Mouse (Mus musculus) intestine, embryonic 14.5 days (tissue): ENCODE data around the gene Vac14. TPM values are rescaled to one million over a fixed set of nuclear protein-coding genes. Genes with fewer than 3 reads are reported as not detected.

Experiments used
- ATAC-seq: fragments of 200-750 bp; cut with Nextera tagmentation; replicated peaks from 2 replicates; pipeline ENCODE4 v1.8.0; 2017; ENCODE audit warnings: low read depth, moderate number of reproducible peaks, moderate TSS enrichment, moderate library complexity; ENCODE audit not compliant: low FRiP score, low TSS enrichment
- DNase-seq: peaks from one replicate; pipeline ENCODE4 v3.0.0-alpha.2; 2018; ENCODE audit warnings: low spot score
- H3K27ac ChIP-seq: fragments of 300-500 bp; sonication (generic); 2 replicates; pipeline ENCODE4 v1.5.1; 2014; ENCODE audit warnings: low read depth, mild to moderate bottlenecking, control low read depth
- H3K27me3 ChIP-seq: fragments of 300-500 bp; sonication (generic); replicated peaks from 2 replicates; pipeline ENCODE4 v1.6.1; 2014; ENCODE audit warnings: low read length, control low read depth; ENCODE audit not compliant: control insufficient read depth, insufficient read depth
- H3K36me3 ChIP-seq: fragments of 300-500 bp; sonication (generic); 2 replicates; pipeline ENCODE4 v1.6.1; 2014; ENCODE audit warnings: low read length, control low read depth; ENCODE audit not compliant: control insufficient read depth, insufficient read depth
- H3K4me1 ChIP-seq: fragments of 300-500 bp; sonication (generic); replicated peaks from 2 replicates; pipeline ENCODE4 v1.6.1; 2014; ENCODE audit warnings: low read length, control low read depth, mixed read lengths; ENCODE audit not compliant: control insufficient read depth, insufficient read depth
- H3K4me2 ChIP-seq: fragments of 300-500 bp; sonication (generic); 2 replicates; pipeline ENCODE4 v1.6.1; 2014; ENCODE audit warnings: low read length
- H3K4me3 ChIP-seq: fragments of 300-500 bp; sonication (generic); 2 replicates; pipeline ENCODE4 v1.5.1; 2014; ENCODE audit warnings: low read depth, low read length, control low read depth, mixed read lengths
- H3K9ac ChIP-seq: fragments of 300-500 bp; sonication (generic); 2 replicates; pipeline ENCODE4 v1.6.1; 2014; ENCODE audit warnings: mild to moderate bottlenecking, low read length
- H3K9me3 ChIP-seq: fragments of 300-500 bp; sonication (generic); 2 replicates; pipeline ENCODE4 v1.6.1; 2016; ENCODE audit warnings: low read length, control low read depth; ENCODE audit not compliant: control insufficient read depth
- WGBS: fragments of 180-500 bp; shearing (Covaris S2); extraction: QIAGEN DNeasy Blood & Tissue Kit; methylation state at CpG from one replicate; pipeline ENCODE4 v1.1.7; 2014; 5-methylcytosine and 5-hydroxymethylcytosine counted together
- polyA plus RNA-seq: library from polyadenylated mRNA; unstranded; fragments of >200 nt; fragmentation: Nextera tagmentation; extraction: Ambion mirVana; gene quantifications from 2 replicates; pipeline ENCODE4 v1.2.1, GENCODE M21; 2014

Gene Vac14
- polyA plus RNA-seq, 1 experiment from 2014 or later = 27.2 TPM

GRCm38 (mm10) chr8:110677174-110677660 is 58.8 kb downstream of the Vac14 start:
- H3K4me3 ChIP-seq = no peak overlapping the region
- DNase-seq (no peak), ATAC-seq (no peak)
- no peak overlapping the region for H3K27ac ChIP-seq
- no peaks in the 10 kb centered on the region for H3K4me1 ChIP-seq
- 87% methylated on average over 5 of the region's 5 CpGs for WGBS
- H3K4me2 ChIP-seq = no peak overlapping the region
- H3K9me3 ChIP-seq = no peaks in the 10 kb centered on the region
- H3K36me3 ChIP-seq = peaks cover 10% of the 10 kb centered on the region; the same call in 1 of the 2 replicates
- H3K9ac ChIP-seq = no peak overlapping the region
- H3K27me3 ChIP-seq = no peaks in the 10 kb centered on the region

- Histone ChIP-seq H3K9me3 (no peaks in the 10 kb centered on the region), H3K4me2 (no peak overlapping the region), H3K4me1 (no peaks in the 10 kb centered on the region), H3K9ac (no peak overlapping the region), H3K27me3 (no peaks in the 10 kb centered on the region), H3K4me3 (no peak overlapping the region), H3K27ac (no peak overlapping the region), H3K36me3 (peaks cover 22% of the 10 kb centered on the region)
- ATAC-seq (no peak), DNase-seq (no peak)
- 52% methylated on average over 3 of the region's 3 CpGs for WGBS
Measured at GRCm38 (mm10) chr8:110678989-110679388, 60.6 kb downstream of the Vac14 start.

GRCm38 (mm10) chr8:110687726-110688125 is 69.3 kb downstream of the Vac14 start:
- H3K9ac ChIP-seq = no peak overlapping the region
- no peak overlapping the region for H3K4me2 ChIP-seq
- no peak overlapping the region for H3K27ac ChIP-seq
- WGBS = 71% methylated on average over 5 of the region's 5 CpGs
- DNase-seq = no peak
- H3K36me3 ChIP-seq = peaks cover 32% of the 10 kb centered on the region; the same call in 1 of the 2 replicates
- no peaks in the 10 kb centered on the region for H3K4me1 ChIP-seq
- no peak for ATAC-seq
- no peaks in the 10 kb centered on the region for H3K9me3 ChIP-seq
- no peaks in the 10 kb centered on the region for H3K27me3 ChIP-seq
- no peak overlapping the region for H3K4me3 ChIP-seq

GRCm38 (mm10) chr8:110689961-110690360 is 71.6 kb downstream of the Vac14 start:
- H3K36me3 ChIP-seq = peaks cover 15% of the 10 kb centered on the region
- no peaks in the 10 kb centered on the region for H3K9me3 ChIP-seq
- H3K4me3 ChIP-seq = no peak overlapping the region
- no peaks in the 10 kb centered on the region for H3K27me3 ChIP-seq
- H3K27ac ChIP-seq = no peak overlapping the region
- H3K4me1 ChIP-seq = no peaks in the 10 kb centered on the region
- no peak overlapping the region for H3K9ac ChIP-seq
- H3K4me2 ChIP-seq = no peak overlapping the region
- 87% methylated on average over 9 of the region's 9 CpGs for WGBS
- DNase-seq (no peak), ATAC-seq (no peak)

- H3K36me3 ChIP-seq = no peaks in the 10 kb centered on the region; the same call in none of the 2 replicates
- no peak overlapping the region for H3K27ac ChIP-seq
- DNase-seq = no peak
- H3K9ac ChIP-seq = no peak overlapping the region
- no peaks in the 10 kb centered on the region for H3K27me3 ChIP-seq
- WGBS = 74% methylated on average over 5 of the region's 5 CpGs
- H3K4me3 ChIP-seq = no peak overlapping the region
- H3K9me3 ChIP-seq = no peaks in the 10 kb centered on the region
- no peak overlapping the region for H3K4me2 ChIP-seq
- H3K4me1 ChIP-seq = no peaks in the 10 kb centered on the region
- ATAC-seq = no peak
Measured at GRCm38 (mm10) chr8:110694226-110694625, 75.8 kb downstream of the Vac14 start.

- Histone ChIP-seq H3K9me3 (no peaks in the 10 kb centered on the region), H3K4me1 (no peaks in the 10 kb centered on the region), H3K27ac (no peak overlapping the region), H3K4me2 (no peak overlapping the region), H3K36me3 (no peaks in the 10 kb centered on the region; the same call in 1 of the 2 replicates), H3K4me3 (no peak overlapping the region), H3K9ac (no peak overlapping the region), H3K27me3 (no peaks in the 10 kb centered on the region)
- no peak for ATAC-seq
- WGBS = 84% methylated on average over 4 of the region's 4 CpGs
- no peak for DNase-seq
Measured at GRCm38 (mm10) chr8:110694826-110695225, 76.4 kb downstream of the Vac14 start.

GRCm38 (mm10) chr8:110695431-110695830 is 77.0 kb downstream of the Vac14 start:
- Histone ChIP-seq H3K4me1 (no peaks in the 10 kb centered on the region), H3K36me3 (no peaks in the 10 kb centered on the region; the same call in 1 of the 2 replicates), H3K4me2 (no peak overlapping the region), H3K9ac (no peak overlapping the region), H3K27me3 (no peaks in the 10 kb centered on the region), H3K4me3 (no peak overlapping the region), H3K27ac (no peak overlapping the region), H3K9me3 (no peaks in the 10 kb centered on the region)
- DNase-seq = no peak
- WGBS = 92% methylated on average over 5 of the region's 5 CpGs
- ATAC-seq = no peak

GRCm38 (mm10) chr8:110696051-110696450 is 77.7 kb downstream of the Vac14 start:
- ATAC-seq (no peak), DNase-seq (no peak)
- H3K4me2 ChIP-seq = no peak overlapping the region
- no peaks in the 10 kb centered on the region; the same call in 1 of the 2 replicates for H3K36me3 ChIP-seq
- no peak overlapping the region for H3K9ac ChIP-seq
- no peaks in the 10 kb centered on the region for H3K9me3 ChIP-seq
- no peak overlapping the region for H3K4me3 ChIP-seq
- WGBS = 84% methylated on average over 4 of the region's 4 CpGs
- H3K4me1 ChIP-seq = no peaks in the 10 kb centered on the region
- no peak overlapping the region for H3K27ac ChIP-seq
- no peaks in the 10 kb centered on the region for H3K27me3 ChIP-seq

- DNase-seq (no peak), ATAC-seq (no peak)
- H3K4me1 ChIP-seq = peaks cover under 1% of the 10 kb centered on the region; the same call in 1 of the 2 replicates
- no peak overlapping the region for H3K27ac ChIP-seq
- no peak overlapping the region for H3K4me3 ChIP-seq
- H3K27me3 ChIP-seq = no peaks in the 10 kb centered on the region
- 86% methylated on average over 5 of the region's 5 CpGs for WGBS
- H3K36me3 ChIP-seq = no peaks in the 10 kb centered on the region; the same call in 1 of the 2 replicates
- no peak overlapping the region for H3K9ac ChIP-seq
- H3K4me2 ChIP-seq = no peak overlapping the region
- H3K9me3 ChIP-seq = no peaks in the 10 kb centered on the region
Measured at GRCm38 (mm10) chr8:110697571-110697970, 79.2 kb downstream of the Vac14 start.
